ENCODE assay signal across 20 mouse cellular contexts in the genomic region with DNA sequence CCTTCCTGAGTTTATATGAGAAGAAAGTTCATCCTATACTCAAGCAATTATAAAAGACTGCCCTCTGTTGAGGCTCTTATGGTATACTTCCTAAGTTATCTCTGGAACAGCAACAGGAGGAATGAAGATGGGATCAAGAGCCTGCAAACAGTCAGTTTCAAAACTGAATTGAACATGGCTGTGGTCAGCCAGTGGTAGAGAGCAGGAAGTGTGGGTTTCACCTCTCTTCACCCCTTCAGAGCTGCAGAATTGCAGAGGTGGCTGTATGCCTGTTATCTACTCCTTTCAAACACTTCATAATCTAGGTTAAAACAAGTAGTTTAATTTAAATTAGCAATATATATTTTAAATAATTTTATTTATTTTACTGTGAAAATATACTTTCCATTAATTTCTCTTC.
"Had no signal": no experiment of that assay in that cellular context is flagged by ENCODE, and none has a peak within 500 bp of the region (broad histone marks: within the 10 kb centered on the region; RNA-seq: fewer than 3 reads in every experiment).

No protein-coding gene starts in this region.

- H3K4me3 ChIP-seq: limb, embryonic 12.5 days; limb, embryonic 15.5 days; midbrain, embryonic 12.5 days; midbrain, embryonic 15.5 days; neural tube, embryonic 12.5 days had no signal

- H3K36me3 ChIP-seq: limb, embryonic 12.5 days; limb, embryonic 15.5 days; midbrain, embryonic 12.5 days; midbrain, embryonic 15.5 days; neural tube, embryonic 12.5 days had no signal

- H3K9me3 ChIP-seq: limb, embryonic 12.5 days; limb, embryonic 15.5 days; midbrain, embryonic 12.5 days; midbrain, embryonic 15.5 days; neural tube, embryonic 12.5 days had no signal

- H3K27me3 ChIP-seq: limb, embryonic 12.5 days; limb, embryonic 15.5 days; midbrain, embryonic 12.5 days; midbrain, embryonic 15.5 days; neural tube, embryonic 12.5 days had no signal

- H3K4me2 ChIP-seq: limb, embryonic 12.5 days; limb, embryonic 15.5 days; liver, embryonic 11.5 days; lung, embryonic 14.5 days; midbrain, embryonic 12.5 days; midbrain, embryonic 15.5 days; neural tube, embryonic 12.5 days had no signal

- H3K4me1 ChIP-seq: limb, embryonic 12.5 days; limb, embryonic 15.5 days; midbrain, embryonic 12.5 days; midbrain, embryonic 15.5 days; neural tube, embryonic 12.5 days had no signal

- ATAC-seq: liver, postnatal 0 days; lung, postnatal 0 days; midbrain, embryonic 15.5 days had no signal

- DNase-seq: kidney, adult 18-20 months; kidney, adult 9 months; kidney, postnatal 14 days; kidney, postnatal 4 days; left cerebral cortex, postnatal 4 days; liver, postnatal 0 days; lung, embryonic 14.5 days; lung, postnatal 36 days; right cerebral cortex, postnatal 4 days; thymus, adult 2 months; thymus, postnatal 36 days had no signal

- H3K9ac ChIP-seq: limb, embryonic 12.5 days; limb, embryonic 15.5 days; liver, embryonic 14.5 days; liver, postnatal 0 days; lung, embryonic 14.5 days; midbrain, embryonic 12.5 days; midbrain, embryonic 15.5 days; neural tube, embryonic 12.5 days had no signal

- H3K27ac ChIP-seq: limb, embryonic 12.5 days; limb, embryonic 15.5 days; liver, embryonic 14.5 days; midbrain, embryonic 12.5 days; midbrain, embryonic 15.5 days; neural tube, embryonic 12.5 days; stomach, postnatal 0 days had no signal
